Mouse (Mus musculus): ENCODE results near the gene Srpk1. TPM values are rescaled to one million over a fixed set of nuclear protein-coding genes. Genes with fewer than 3 reads are reported as not detected.

Srpk1 gene
- total RNA-seq, 2 experiments from 2014 or later, result 106 to 114 TPM

DNA sequence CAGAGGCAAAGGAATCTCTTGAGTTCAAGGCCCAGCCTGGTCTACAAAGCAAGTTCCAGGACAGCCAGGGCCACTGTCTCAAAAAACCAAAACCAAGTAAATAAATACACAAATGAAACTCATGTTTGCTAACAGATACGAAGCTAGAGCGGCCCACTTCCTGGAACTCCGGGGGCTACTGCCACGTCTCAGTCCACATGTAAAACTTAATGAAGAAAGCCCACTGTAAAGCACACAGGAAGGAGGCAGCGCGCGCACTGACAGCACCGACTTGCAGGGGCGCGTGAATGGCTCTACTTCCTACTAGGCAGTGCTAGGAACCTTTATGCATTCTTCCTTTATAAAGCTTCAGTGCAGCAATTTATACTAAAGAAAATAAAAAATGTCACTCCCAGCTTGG is 4.9 kb downstream of the Srpk1 start:
- no peak for DNase-seq (ENCODE audit: low spot score in 2 of 2)

DNA sequence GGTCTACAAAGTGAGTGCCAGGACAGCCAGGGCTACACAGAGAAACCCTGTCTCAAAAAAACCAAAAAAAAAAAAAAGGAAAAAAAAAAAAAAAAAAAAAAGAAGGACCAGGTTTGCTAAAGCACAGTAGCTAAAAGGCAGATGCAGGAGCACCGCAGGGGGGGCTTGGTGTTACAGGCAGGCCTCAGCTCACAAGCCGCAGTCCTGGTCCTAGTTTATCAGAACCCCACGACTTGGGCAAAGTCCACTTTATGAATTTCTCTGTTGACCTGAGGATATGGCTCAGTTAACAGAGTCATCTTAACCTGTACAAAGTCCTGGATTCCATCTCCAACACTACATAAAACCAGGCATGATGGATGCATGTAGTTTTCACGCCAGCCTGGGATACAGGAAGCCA is 7.2 kb downstream of the Srpk1 start:
- no peak for DNase-seq (ENCODE audit: low spot score in 2 of 2)

DNA sequence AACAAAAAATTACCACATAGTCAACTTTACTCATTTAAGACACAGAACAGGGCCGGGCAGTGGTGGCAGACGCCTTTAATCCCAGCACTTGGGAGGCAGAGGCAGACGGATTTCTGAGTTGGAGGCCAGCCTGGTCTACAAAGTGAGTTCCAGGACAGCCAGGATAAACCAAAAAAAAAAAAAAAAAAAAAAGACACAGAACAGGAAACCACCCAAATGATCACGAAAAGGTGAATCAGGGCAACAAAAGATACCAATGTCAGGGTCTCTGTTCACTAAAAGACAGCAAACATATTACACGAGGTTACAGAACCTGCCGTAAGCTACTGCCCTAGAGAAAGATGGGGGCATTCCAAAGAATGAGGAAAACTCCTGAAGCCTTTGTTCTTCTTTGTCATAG is 9.4 kb downstream of the Srpk1 start:
- no peak for DNase-seq (ENCODE audit: low spot score in 2 of 2)

GRCm38 (mm10) chr17:28612603-28613002 is 9.9 kb downstream of the Srpk1 start:
- no peak for DNase-seq (ENCODE audit: low spot score in 2 of 2)

- DNase-seq (ENCODE audit: low spot score in 2 of 2), result no peak
Observed at GRCm38 (mm10) chr17:28609543-28609942, 13.0 kb downstream of the Srpk1 start.

DNA sequence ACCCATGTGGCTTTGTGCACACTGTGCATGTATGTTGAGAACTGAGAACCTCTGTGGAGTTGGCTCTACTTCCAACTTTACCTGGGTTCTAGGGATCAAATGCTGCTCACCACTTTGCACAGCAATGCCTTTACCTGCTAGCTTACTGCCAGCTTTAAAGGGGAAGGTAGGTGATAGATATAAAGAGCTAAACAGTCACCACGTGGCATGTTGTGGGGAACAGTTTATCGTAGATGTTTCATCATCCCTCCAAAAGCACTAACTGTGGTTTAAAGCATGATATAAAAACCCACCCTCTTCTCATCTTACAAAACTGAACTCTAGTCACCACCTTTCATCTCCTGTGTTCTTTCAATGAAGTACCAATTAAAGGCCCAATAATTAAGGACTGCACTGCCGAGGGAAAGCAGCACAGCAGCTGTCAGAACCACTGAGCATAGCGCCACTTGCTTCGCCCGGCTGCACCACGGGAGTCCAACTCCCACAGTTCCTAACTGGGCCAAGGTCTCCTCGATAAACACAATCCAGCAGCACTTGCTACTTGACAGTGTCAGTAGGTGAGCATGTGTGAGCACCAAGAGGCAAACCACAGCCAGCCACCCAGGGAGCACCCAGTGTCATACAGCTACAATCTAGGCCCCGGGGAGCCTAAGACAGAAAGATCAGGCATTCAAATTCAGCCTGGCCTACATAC is 20.8 kb downstream of the Srpk1 start:
- no peak for DNase-seq (ENCODE audit: low spot score in 2 of 2)

DNA sequence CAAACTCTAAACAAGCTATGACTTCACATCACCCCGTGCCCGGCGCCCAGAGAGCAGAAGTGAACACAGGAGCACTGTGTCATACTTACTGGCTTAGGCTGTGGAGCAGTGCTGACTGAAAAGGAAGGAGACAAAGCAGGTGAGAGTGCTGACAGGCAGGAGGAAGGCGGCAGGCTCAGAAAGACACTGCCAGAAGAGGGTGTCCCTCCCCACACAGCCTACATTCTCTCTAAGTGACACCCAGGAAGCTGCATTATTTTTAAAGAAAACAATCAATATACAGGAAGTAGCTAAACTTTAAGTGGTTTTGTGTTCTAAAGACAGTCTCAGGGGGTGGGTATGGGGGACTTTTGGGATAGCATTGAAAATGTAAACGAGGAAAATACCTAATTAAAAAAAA is 21.7 kb downstream of the Srpk1 start:
- DNase-seq (ENCODE audit: low spot score in 2 of 2), result no peak

DNA sequence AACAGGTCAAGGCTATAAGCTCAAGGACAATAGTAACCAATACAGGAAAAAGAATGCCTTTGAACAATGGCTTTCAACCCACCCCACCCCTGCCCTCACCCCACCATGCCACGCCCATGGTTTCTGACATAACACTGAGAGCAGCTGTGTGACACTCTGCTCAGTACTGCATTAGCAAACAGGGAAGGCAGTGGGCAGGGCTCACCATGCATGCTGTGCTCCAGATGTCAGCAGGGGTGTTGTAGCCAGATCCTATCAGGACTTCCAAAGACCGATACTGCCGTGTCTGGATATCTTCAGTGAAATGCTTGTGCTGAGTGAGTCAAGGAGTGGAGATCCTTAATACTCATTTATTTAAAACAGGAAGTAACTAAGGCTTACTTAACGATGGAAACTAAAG is 28.5 kb downstream of the Srpk1 start:
- DNase-seq (ENCODE audit: low spot score in 2 of 2), result no peak

DNA sequence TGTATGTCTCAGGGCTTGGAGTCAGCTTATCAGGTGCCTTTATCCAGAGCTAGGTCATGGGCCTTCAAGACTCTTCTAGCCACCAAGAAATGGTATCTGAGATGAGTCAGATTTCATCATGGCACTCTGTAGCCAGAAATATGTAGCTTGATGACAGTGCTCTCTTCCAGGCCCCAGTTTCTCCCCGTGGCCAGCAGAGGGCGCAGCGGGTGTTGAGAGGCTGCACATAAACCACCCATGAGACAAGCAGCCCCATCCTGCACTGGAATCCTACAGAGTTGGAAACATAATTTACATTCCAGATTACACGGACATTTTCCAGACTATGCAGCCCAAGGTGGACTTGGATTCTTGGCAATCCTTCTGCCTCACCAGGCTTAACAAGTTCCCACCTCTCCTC is 29.5 kb downstream of the Srpk1 start:
- DNase-seq (ENCODE audit: low spot score in 2 of 2), result peak; percentile 87 to 88

DNA sequence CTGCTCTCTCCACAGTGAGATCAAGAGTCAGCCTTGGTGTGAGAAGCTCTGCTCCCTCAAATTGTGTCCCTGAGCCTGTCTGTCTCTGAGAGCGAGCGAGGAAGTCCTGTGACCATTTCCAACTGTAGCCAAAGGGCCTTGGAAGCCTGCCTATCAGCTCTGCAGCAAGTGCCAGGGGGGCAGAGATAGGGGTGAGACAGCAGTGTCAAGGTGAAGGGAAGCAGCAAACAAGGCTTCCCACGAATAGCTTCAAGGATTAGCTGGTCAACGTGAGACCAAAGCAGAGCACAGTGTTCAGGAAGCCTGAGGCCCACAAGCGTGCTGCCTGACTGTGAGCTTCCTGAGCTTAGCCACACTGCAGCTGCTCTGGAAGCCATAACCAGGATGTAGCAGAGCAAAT is 31.0 kb downstream of the Srpk1 start:
- DNase-seq (ENCODE audit: low spot score in 2 of 2), result no peak

- no peak for DNase-seq (ENCODE audit: low spot score in 2 of 2)
Observed at GRCm38 (mm10) chr17:28590596-28590995, 31.9 kb downstream of the Srpk1 start.

DNA sequence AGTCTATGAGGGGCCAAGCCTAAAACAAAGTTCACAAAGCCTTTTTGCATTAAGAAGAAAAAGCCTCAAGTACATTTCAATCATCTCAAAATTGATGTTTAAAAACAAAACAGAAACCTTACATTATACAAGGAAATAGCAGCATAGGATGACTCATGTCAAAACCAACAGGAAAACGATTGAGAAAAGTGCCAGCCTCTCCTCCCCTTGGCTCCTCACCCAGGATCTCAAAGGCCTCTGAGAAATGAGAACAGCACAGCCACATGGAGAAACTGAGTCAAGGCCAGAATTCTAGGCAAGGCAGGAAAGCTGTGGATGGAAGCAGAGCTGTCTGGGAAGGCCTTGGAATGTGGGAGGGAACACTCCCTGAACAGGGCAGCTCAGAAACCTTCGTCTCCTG is 33.9 kb downstream of the Srpk1 start:
- no peak for DNase-seq (ENCODE audit: low spot score in 2 of 2)

GRCm38 (mm10) chr17:28586509-28586908 is 36.0 kb downstream of the Srpk1 start:
- no peak for DNase-seq (ENCODE audit: low spot score in 2 of 2)

- no peak for DNase-seq (ENCODE audit: low spot score in 2 of 2)
Observed at GRCm38 (mm10) chr17:28581056-28581455, 41.5 kb downstream of the Srpk1 start.

GRCm38 (mm10) chr17:28580396-28580795 is 42.1 kb downstream of the Srpk1 start:
- DNase-seq (ENCODE audit: low spot score in 2 of 2), result no peak

- DNase-seq (ENCODE audit: low spot score in 2 of 2), result peak; percentile 22 to 40
Observed at GRCm38 (mm10) chr17:28575244-28576125, 47.0 kb downstream of the Srpk1 start, which contains the start of gene Lhfpl5. Gene Lhfpl5 (plus strand): TSS chr17:28575641.

GRCm38 (mm10) chr17:28572941-28573340 is 49.6 kb downstream of the Srpk1 start:
- peak in 1 of 2 experiments; percentile 44 for DNase-seq (ENCODE audit: low spot score in 2 of 2)

- no peak for DNase-seq (ENCODE audit: low spot score in 2 of 2)
Observed at GRCm38 (mm10) chr17:28572521-28572920, 50.0 kb downstream of the Srpk1 start.

- no peak for DNase-seq (ENCODE audit: low spot score in 2 of 2)
Observed at GRCm38 (mm10) chr17:28571868-28572267, 50.6 kb downstream of the Srpk1 start.

DNA sequence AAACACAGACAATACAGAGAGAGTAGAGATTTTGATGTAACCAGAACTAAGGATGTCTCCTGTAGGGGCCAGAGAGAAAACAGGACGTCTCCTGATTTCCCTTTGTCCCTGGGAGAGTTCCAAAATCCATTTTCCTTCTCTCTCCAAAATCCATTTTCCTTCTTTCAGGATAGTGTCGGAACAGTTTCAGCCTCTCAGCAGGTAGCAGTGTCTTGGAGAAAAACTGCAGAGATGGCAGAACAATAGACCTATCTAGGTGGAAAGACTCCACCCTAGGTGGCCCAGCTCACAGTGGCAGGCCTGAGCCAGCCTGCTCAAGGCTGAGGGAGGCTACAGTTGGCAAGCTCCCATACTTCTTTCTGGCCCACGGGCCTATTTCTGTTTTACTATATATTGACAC is 55.0 kb downstream of the Srpk1 start:
- no peak for DNase-seq (ENCODE audit: low spot score in 2 of 2)

- DNase-seq (ENCODE audit: low spot score in 2 of 2), result no peak
Observed at GRCm38 (mm10) chr17:28565181-28565580, 57.3 kb downstream of the Srpk1 start.

- DNase-seq (ENCODE audit: low spot score in 2 of 2), result no peak
Observed at GRCm38 (mm10) chr17:28561613-28562012, 60.9 kb downstream of the Srpk1 start.
